Mouse (Mus musculus) erythroblast, embryonic 14.5 days (primary cell): ENCODE results near the gene Gm20716.

ENCODE experiments used
- GATA1 ChIP-seq: IDR thresholded peaks from 2 replicates; pipeline ENCODE4 v1.6.1; 2012; ENCODE audit warnings: low read length, inconsistent platforms, mixed read lengths
- TAL1 ChIP-seq: IDR thresholded peaks from 3 replicates; pipeline ENCODE4 v1.6.1; 2012; ENCODE audit warnings: low read length, inconsistent platforms, mixed read lengths

DNA sequence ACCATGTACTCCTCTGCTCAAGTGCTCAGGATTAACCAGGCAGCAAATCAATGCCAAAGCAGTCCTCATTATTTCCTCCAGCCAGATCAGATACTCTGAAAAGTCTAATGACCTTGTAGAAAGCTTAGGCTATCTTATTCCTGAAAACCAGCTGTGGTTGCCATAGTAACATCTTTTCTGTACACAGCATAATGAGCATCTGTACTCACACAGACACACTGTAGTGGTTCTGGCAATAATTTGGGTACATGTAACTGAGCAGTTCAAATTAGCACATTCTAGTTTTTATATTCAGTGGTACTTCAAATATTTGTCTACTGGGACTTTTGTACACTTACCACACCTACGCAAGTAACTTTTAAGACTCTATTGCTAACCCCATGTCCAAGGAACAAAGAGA lies 31.7 kb downstream of the Gm20716 start:
- no peak for TF ChIP-seq GATA1
- TF ChIP-seq TAL1, result no peak
